Mouse (Mus musculus): Measurements from ENCODE around the gene Cntln. TPM values are rescaled to one million over a fixed set of nuclear protein-coding genes. Genes with fewer than 3 reads are reported as not detected.

The Cntln gene
- total and polyA plus RNA-seq, 3 experiments: not detected

DNA sequence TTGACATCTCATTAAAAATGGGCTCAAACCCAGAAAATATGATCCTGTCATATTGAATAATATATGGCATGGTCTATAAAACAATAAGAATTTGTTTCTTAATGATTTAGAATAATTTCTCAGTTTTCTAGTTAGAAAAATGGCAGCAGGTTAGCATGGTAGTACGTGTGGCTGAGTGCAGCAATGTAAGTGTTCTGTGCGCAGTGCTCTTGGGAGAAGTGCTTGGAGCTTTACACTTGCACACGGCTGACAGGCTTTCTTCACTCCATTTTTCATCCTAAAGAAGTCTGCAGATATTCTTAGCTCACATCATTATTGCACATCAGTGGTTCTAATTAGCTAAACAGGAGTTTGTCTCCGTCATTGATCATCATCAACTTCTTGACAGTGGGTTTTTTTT lies 60.0 kb downstream of the Cntln start:
- Histone ChIP-seq H3K9ac (ENCODE audit: control insufficient read depth, low read depth, low read length, poor library complexity, severe bottlenecking) (no peak overlapping the region), H3K4me1 (ENCODE audit: control insufficient read depth in 1 of 2, insufficient read depth in 2 of 2, low read length in 2 of 2) (no peaks in the 10 kb centered on the region), H3K4me3 (ENCODE audit: control insufficient read depth in 1 of 2, insufficient read depth in 1 of 2, low read depth in 2 of 2, low read length in 2 of 2) (no peak overlapping the region), H3K27me3 (ENCODE audit: control insufficient read depth in 1 of 2, insufficient read depth in 2 of 2, low read length in 2 of 2) (no peaks in the 10 kb centered on the region), H3K9me3 (replicated peaks; ENCODE audit: insufficient read depth, low read length) (no peaks in the 10 kb centered on the region), H3K27ac (ENCODE audit: control insufficient read depth, low read depth, low read length) (no peak overlapping the region), H3K79me2 (ENCODE audit: control insufficient read depth, insufficient read depth, low read length, poor library complexity) (no peaks in the 10 kb centered on the region), H3K36me3 (ENCODE audit: control insufficient read depth in 1 of 2, insufficient read depth in 2 of 2, low read length in 2 of 2) (no peaks in the 10 kb centered on the region)
- no peak for DNase-seq (ENCODE audit: low read depth, low spot score)
- TF ChIP-seq TCF12 (IDR thresholded peaks at IDR 0.05; ENCODE audit: low read depth, low read length): no peak
- no peak for TF ChIP-seq GABPA (IDR thresholded peaks at IDR 0.05; ENCODE audit: low read depth, low read length)
- no peak for TF ChIP-seq ZC3H11A (IDR thresholded peaks at IDR 0.05; ENCODE audit: low read depth, low read length)
- TF ChIP-seq CHD2 (IDR thresholded peaks at IDR 0.05; ENCODE audit: low read length): no peak
- no peak for TF ChIP-seq E2F4 (IDR thresholded peaks at IDR 0.05; ENCODE audit: borderline replicate concordance, low read depth, low read length)
- no peak for TF ChIP-seq MYB (IDR thresholded peaks at IDR 0.05; ENCODE audit: low read depth, low read length)
- TF ChIP-seq POLR2AphosphoS2 (IDR thresholded peaks at IDR 0.05; ENCODE audit: low read length): no peak
- no peak for TF ChIP-seq SMC3 (IDR thresholded peaks at IDR 0.05; ENCODE audit: low read depth, low read length)
- no peak for TF ChIP-seq JUND (IDR thresholded peaks at IDR 0.05; ENCODE audit: low read depth, low read length)
- no peak for TF ChIP-seq POLR2A (IDR thresholded peaks at IDR 0.05; ENCODE audit: control insufficient read depth in 1 of 2, insufficient read depth in 1 of 2, low read depth in 1 of 2, low read length in 2 of 2, poor library complexity in 1 of 2)
- TF ChIP-seq NRF1 (IDR thresholded peaks at IDR 0.05; ENCODE audit: insufficient read depth, low read depth, low read length, poor library complexity, severe bottlenecking): no peak
- no peak for TF ChIP-seq CHD1 (IDR thresholded peaks at IDR 0.05; ENCODE audit: low read depth, low read length)
- no peak for TF ChIP-seq ETS1 (IDR thresholded peaks at IDR 0.05; ENCODE audit: low read depth, low read length)
- no peak for TF ChIP-seq MAZ (IDR thresholded peaks at IDR 0.05; ENCODE audit: low read depth, low read length)
- TF ChIP-seq KAT2A (conservative IDR thresholded peaks at IDR 0.05; ENCODE audit: low read depth, low read length): no peak
- TF ChIP-seq MYC (IDR thresholded peaks at IDR 0.05; ENCODE audit: low read depth, low read length): no peak
- TF ChIP-seq RAD21 (IDR thresholded peaks at IDR 0.05; ENCODE audit: low read depth, low read length): no peak
- no peak for TF ChIP-seq USF1 (IDR thresholded peaks at IDR 0.05; ENCODE audit: low read depth, low read length)
- TF ChIP-seq GATA1 (IDR thresholded peaks at IDR 0.05; ENCODE audit: low read depth, low read length): no peak

GRCm38 (mm10) chr4:84946450-84946849 lies 62.3 kb downstream of the Cntln start:
- H3K79me2 ChIP-seq (ENCODE audit: control insufficient read depth, insufficient read depth, low read length, poor library complexity): no peaks in the 10 kb centered on the region
- H3K4me3 ChIP-seq (ENCODE audit: control insufficient read depth in 1 of 2, insufficient read depth in 1 of 2, low read depth in 2 of 2, low read length in 2 of 2): no peak overlapping the region
- H3K27me3 ChIP-seq (ENCODE audit: control insufficient read depth in 1 of 2, insufficient read depth in 2 of 2, low read length in 2 of 2): no peaks in the 10 kb centered on the region
- H3K36me3 ChIP-seq (ENCODE audit: control insufficient read depth in 1 of 2, insufficient read depth in 2 of 2, low read length in 2 of 2): no peaks in the 10 kb centered on the region
- TF ChIP-seq ZNF384 (IDR thresholded peaks at IDR 0.05; ENCODE audit: low read depth, low read length) (no peak), RCOR1 (IDR thresholded peaks at IDR 0.05; ENCODE audit: low read depth, low read length) (no peak), MEF2A (IDR thresholded peaks at IDR 0.05; ENCODE audit: extremely low read depth, insufficient replicate concordance, low read depth, low read length, poor library complexity, severe bottlenecking) (no peak), ZKSCAN1 (IDR thresholded peaks at IDR 0.05; ENCODE audit: low read depth, low read length) (no peak), ZMIZ1 (IDR thresholded peaks at IDR 0.05; ENCODE audit: low read depth, low read length) (no peak), SIN3A (IDR thresholded peaks at IDR 0.05; ENCODE audit: low read length) (no peak), CHD2 (IDR thresholded peaks at IDR 0.05; ENCODE audit: low read length) (no peak), E2F4 (IDR thresholded peaks at IDR 0.05; ENCODE audit: borderline replicate concordance, low read depth, low read length) (no peak), ZC3H11A (IDR thresholded peaks at IDR 0.05; ENCODE audit: low read depth, low read length) (no peak), TCF12 (IDR thresholded peaks at IDR 0.05; ENCODE audit: low read depth, low read length) (no peak)
- H3K9ac ChIP-seq (ENCODE audit: control insufficient read depth, low read depth, low read length, poor library complexity, severe bottlenecking): no peak overlapping the region
- H3K4me1 ChIP-seq (ENCODE audit: control insufficient read depth in 1 of 2, insufficient read depth in 2 of 2, low read length in 2 of 2): no peaks in the 10 kb centered on the region
- H3K27ac ChIP-seq (ENCODE audit: control insufficient read depth, low read depth, low read length): no peak overlapping the region
- DNase-seq (ENCODE audit: low read depth, low spot score): no peak
- no peaks in the 10 kb centered on the region for H3K9me3 ChIP-seq (replicated peaks; ENCODE audit: insufficient read depth, low read length)

Measured in MEL (cell line).